Mouse (Mus musculus) bone marrow, adult 2 months (tissue): ENCODE results near the gene Gm36176.

Experiments used
- CTCF ChIP-seq: fragments of 200-500 bp; IDR thresholded peaks from 2 replicates; pipeline ENCODE4 v1.5.1; 2011; ENCODE audit warnings: low read length, control low read depth; ENCODE audit not compliant: control insufficient read depth, insufficient read depth
- POLR2A ChIP-seq: fragments of 200-500 bp; IDR thresholded peaks from 2 replicates; pipeline ENCODE4 v1.6.1; 2011; ENCODE audit warnings: low read depth, mild to moderate bottlenecking, control low read depth, low read length, borderline replicate concordance; ENCODE audit not compliant: control insufficient read depth

DNA sequence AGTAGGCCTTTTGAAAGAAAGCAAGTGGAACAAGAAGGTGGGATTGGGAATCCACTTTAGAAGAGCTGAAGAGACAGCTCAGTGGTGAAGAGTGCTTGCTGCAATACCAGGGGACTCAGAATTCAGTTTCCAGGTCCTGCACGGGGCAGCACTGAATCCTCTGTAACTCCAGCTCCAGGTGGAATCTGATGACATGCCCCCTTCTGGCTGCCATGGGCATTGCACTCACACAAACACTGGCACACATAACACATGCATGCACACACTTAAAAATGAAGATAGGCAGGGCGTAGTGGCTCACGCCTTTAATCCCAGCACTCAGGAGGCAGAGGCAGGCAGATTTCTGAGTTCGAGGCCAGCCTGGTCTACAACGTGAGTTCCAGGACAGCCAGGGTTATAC is 36.0 kb downstream of the Gm36176 start:
- TF ChIP-seq CTCF: 0 out of 2 replicates have a peak, but pooled peaks have one; percentile 26
- no peak for TF ChIP-seq POLR2A
